Mouse (Mus musculus) CD4-positive, CD25-positive, alpha-beta regulatory T cell, adult 9 weeks (primary cell): Measurements from ENCODE around the gene Mpp5. TPM values are rescaled to one million over a fixed set of nuclear protein-coding genes. Genes with fewer than 3 reads are reported as not detected.

Source experiments
- polyA plus RNA-seq: library from polyadenylated mRNA; unstranded; fragments of 100-300 nt; shearing (Covaris generic); gene quantifications from one replicate; pipeline ENCODE4 v1.2.1, GENCODE M21; 2017

Mpp5 gene
- polyA plus RNA-seq = 23.5 TPM

DNA sequence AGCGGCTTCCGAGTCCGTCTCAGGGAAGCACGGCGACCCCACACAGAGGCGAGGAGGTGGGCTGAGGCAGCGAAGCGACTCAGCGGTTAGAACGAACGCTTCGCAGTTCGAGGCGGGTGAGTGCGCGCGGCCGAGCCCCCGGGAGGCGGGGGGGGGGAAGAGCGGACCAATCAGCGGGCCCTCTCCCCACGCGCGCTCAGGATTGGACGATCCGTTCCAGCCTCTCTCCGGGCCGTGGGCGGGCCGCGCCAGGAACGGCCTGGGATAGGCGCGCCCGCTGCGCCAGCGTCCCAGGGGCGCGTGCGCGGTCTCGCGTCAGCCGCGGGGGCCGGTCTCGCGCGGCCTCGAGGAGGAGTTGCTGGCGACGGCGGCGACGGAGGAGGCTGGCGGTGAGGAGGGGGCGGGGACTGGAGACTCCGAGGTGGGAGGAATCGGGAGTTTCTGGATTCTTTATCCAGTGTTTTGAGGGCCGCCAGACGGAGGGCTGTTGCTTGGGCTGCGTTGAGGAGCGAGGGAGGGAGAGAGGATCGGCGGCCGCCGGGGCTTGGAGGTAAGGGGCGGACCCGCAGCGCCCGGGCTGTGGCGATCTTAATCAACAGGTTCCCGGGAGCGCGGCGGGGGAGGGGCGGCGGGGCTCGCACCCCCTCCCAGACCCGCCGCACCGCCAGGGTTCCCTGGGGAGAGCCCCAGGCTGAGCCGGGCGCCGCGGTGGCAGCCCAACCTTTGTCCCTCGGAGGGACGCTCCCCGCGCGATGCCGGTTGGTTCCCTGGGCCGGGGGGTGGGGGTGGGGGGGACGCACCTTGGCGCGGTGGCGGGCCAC lies at the start of gene Mpp5:
Gene Mpp5, plus strand, starts transcription at position 351 of the 821 bp plus-strand sequence.

DNA sequence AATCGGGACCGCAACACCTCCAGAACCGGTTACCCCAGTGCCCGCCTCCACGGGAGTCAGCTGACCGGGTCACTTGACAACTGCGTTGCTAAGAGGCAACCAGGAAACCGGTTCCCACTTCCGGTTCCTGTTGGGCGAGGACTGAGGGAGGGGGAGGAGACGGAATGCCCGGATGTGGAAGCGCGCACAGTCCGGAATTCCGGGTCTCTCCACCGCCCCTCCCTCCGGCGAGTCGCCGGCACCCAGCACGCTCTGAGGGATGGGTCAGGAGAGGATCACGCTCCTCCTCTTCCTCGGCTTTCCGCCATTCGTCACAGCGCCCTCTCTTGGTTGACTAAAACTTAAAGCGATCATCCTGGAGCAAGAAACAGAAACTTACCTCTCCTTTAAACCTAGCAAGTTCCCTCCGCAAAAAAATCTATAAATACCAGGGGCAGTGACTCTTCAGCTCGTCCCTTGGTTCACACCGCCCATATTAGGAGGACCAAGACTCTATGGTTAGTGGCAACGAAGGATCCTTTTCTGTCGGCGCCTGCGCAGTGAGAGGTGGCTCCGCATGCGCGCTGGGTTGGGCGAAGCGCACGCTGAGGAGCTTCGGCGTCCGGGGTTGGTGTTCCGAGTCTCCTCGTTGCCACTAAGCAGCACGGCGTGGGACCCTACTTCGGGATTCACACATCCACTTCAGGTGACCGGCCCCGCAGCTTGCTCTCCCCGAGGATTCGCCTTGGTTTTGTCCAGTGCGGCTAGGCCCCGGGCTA lies 113.0 kb downstream of the Mpp5 start, which contains the start of the genes Atp6v1d and Eif2s1:
Gene Atp6v1d, minus strand, starts transcription at position 143 of the 758 bp plus-strand sequence.
Gene Eif2s1, plus strand, starts transcription at position 324 of the 758 bp plus-strand sequence.

Other genes starting within 250 kb of the Mpp5 start
- 0.65 TPM for gene Fam71d, start 57.4 kb upstream of the Mpp5 start, polyA plus RNA-seq
- gene Atp6v1d, start 112.7 kb downstream of the Mpp5 start, polyA plus RNA-seq = 244 TPM
- 213 TPM for gene Eif2s1, start 112.9 kb downstream of the Mpp5 start, polyA plus RNA-seq
- gene Plek2, start 158.1 kb downstream of the Mpp5 start, polyA plus RNA-seq = not detected